ENCODE assay signal across 8 mouse cellular contexts in the genomic region with DNA sequence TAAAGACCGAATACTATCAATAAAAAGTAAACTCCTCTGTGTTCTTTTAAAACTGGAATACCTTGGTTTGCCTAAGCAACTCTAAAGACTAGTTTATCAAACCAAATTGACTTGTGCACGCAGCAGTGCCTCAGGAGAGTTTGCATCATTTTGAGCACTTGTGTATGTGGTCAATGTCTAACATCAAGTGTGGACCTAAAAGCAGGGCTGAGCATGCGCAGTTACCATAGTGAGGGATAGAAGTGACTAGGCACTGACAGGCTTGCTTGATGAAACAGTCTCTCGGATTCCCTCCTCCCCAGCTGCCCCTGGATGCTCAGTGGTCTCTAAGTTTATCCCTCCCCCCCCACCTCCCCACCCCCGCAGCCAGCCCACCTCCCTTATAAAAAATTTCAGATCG. TPM values are rescaled to one million over a fixed set of nuclear protein-coding genes. Genes with fewer than 3 reads are reported as not detected.
A peak's percentile ranks its signal among the peaks of the same experiment; 100 is the strongest.
DNase-seq lines count a peak whose midpoint lies in the region; ATAC-seq lines count a peak whose summit lies in the region.

No protein-coding gene starts in this region.

- peak overlapping the region; percentile 72 for H3K4me2 ChIP-seq in kidney, embryonic 16.5 days (replicated peaks; ENCODE audit: low read depth, low read length)
- H3K4me2 ChIP-seq in embryonic facial prominence, embryonic 14.5 days (ENCODE audit: low read depth, low read length) = peak overlapping the region; percentile 84
- peak overlapping the region; percentile 94 for H3K4me2 ChIP-seq in hindbrain, embryonic 13.5 days
- H3K4me2 ChIP-seq in neural tube, embryonic 12.5 days (replicated peaks) = peak overlapping the region; percentile 82

- H3K36me3 ChIP-seq in kidney, embryonic 16.5 days (ENCODE audit: insufficient read depth, low read length) = peaks cover 4% of the 10 kb centered on the region; the same call in 1 of the 2 replicates
- H3K36me3 ChIP-seq in embryonic facial prominence, embryonic 14.5 days (ENCODE audit: control insufficient read depth, insufficient read depth, low read length) = no peaks in the 10 kb centered on the region
- no peaks in the 10 kb centered on the region for H3K36me3 ChIP-seq in hindbrain, embryonic 13.5 days
- H3K36me3 ChIP-seq in neural tube, embryonic 12.5 days = no peaks in the 10 kb centered on the region

- no peak for ATAC-seq in kidney, embryonic 16.5 days (ENCODE audit: low FRiP score, low TSS enrichment)
- ATAC-seq in embryonic facial prominence, embryonic 14.5 days (ENCODE audit: low read depth) = no peak
- ATAC-seq in hindbrain, embryonic 13.5 days (ENCODE audit: low FRiP score) = no peak
- ATAC-seq in neural tube, embryonic 12.5 days (ENCODE audit: low FRiP score, low read depth) = no peak

- 0 out of 2 replicates have a peak, but pooled peaks cover 4% of the 10 kb centered on the region for H3K27me3 ChIP-seq in kidney, embryonic 16.5 days (ENCODE audit: insufficient read depth, low read length)
- no peaks in the 10 kb centered on the region; the same call in 1 of the 2 replicates for H3K27me3 ChIP-seq in embryonic facial prominence, embryonic 14.5 days (replicated peaks; ENCODE audit: control insufficient read depth, insufficient read depth, low read length)
- H3K27me3 ChIP-seq in hindbrain, embryonic 13.5 days = 0 out of 2 replicates have a peak, but pooled peaks cover 2% of the 10 kb centered on the region
- H3K27me3 ChIP-seq in neural tube, embryonic 12.5 days (replicated peaks) = no peaks in the 10 kb centered on the region

- 51% methylated on average over 6 of the region's 6 CpGs for WGBS in kidney, embryonic 16.5 days
- WGBS in embryonic facial prominence, embryonic 14.5 days = 48% methylated on average over 6 of the region's 6 CpGs
- WGBS in hindbrain, embryonic 13.5 days = 46% methylated on average over 6 of the region's 6 CpGs
- WGBS in neural tube, embryonic 12.5 days = 54% methylated on average over 6 of the region's 6 CpGs

- H3K9ac ChIP-seq in kidney, embryonic 16.5 days (replicated peaks; ENCODE audit: low read length) = no peak overlapping the region
- peak overlapping the region; percentile 84; the same call in 1 of the 2 replicates for H3K9ac ChIP-seq in embryonic facial prominence, embryonic 14.5 days (ENCODE audit: low read depth, low read length)
- 0 out of 2 replicates have a peak overlapping the region, but pooled peaks have one; percentile 81 for H3K9ac ChIP-seq in hindbrain, embryonic 13.5 days
- no peak overlapping the region for H3K9ac ChIP-seq in neural tube, embryonic 12.5 days

- H3K27ac ChIP-seq in kidney, embryonic 16.5 days (ENCODE audit: low read length) = no peak overlapping the region
- no peak overlapping the region for H3K27ac ChIP-seq in embryonic facial prominence, embryonic 14.5 days (replicated peaks; ENCODE audit: low read depth, low read length)
- no peak overlapping the region for H3K27ac ChIP-seq in hindbrain, embryonic 13.5 days
- no peak overlapping the region for H3K27ac ChIP-seq in neural tube, embryonic 12.5 days

- H3K9me3 ChIP-seq in kidney, embryonic 16.5 days (ENCODE audit: low read length) = peaks cover 9% of the 10 kb centered on the region
- peaks cover 8% of the 10 kb centered on the region; the same call in 1 of the 2 replicates for H3K9me3 ChIP-seq in embryonic facial prominence, embryonic 14.5 days (ENCODE audit: control insufficient read depth, low read length)
- no peaks in the 10 kb centered on the region for H3K9me3 ChIP-seq in hindbrain, embryonic 13.5 days
- H3K9me3 ChIP-seq in neural tube, embryonic 12.5 days = no peaks in the 10 kb centered on the region

- DNase-seq in kidney, postnatal 25 days = no peak
- DNase-seq in embryonic facial prominence, embryonic 14.5 days (ENCODE audit: low spot score) = no peak
- DNase-seq in spleen, postnatal 14 days (ENCODE audit: low spot score in 2 of 2) = no peak
- DNase-seq in adrenal gland, adult (ENCODE audit: inconsistent age in 2 of 2, low spot score in 1 of 2) = no peak
- no peak for DNase-seq in ovary, postnatal 10 days (ENCODE audit: low spot score)

- H3K4me3 ChIP-seq in kidney, embryonic 16.5 days (ENCODE audit: low read length) = peak overlapping the region; percentile 87
- peak overlapping the region; percentile 79 for H3K4me3 ChIP-seq in embryonic facial prominence, embryonic 14.5 days (ENCODE audit: low read depth, low read length)
- peak overlapping the region; percentile 79 for H3K4me3 ChIP-seq in hindbrain, embryonic 13.5 days
- no peak overlapping the region for H3K4me3 ChIP-seq in neural tube, embryonic 12.5 days

- peaks cover 9% of the 10 kb centered on the region for H3K4me1 ChIP-seq in kidney, embryonic 16.5 days (ENCODE audit: insufficient read depth, low read length)
- H3K4me1 ChIP-seq in embryonic facial prominence, embryonic 14.5 days (ENCODE audit: control insufficient read depth, insufficient read depth, low read length) = 0 out of 2 replicates have a peak, but pooled peaks cover 4% of the 10 kb centered on the region
- H3K4me1 ChIP-seq in hindbrain, embryonic 13.5 days (replicated peaks) = peaks cover 11% of the 10 kb centered on the region; the same call in 1 of the 2 replicates
- H3K4me1 ChIP-seq in neural tube, embryonic 12.5 days = no peaks in the 10 kb centered on the region

RNA-seq across cellular contexts. Expression of gene Fat1, which starts 1.8 kb away (rescaled TPM):
- polyA plus RNA-seq in kidney, embryonic 16.5 days (2015; fragmentation: Nextera tagmentation; extraction: Ambion mirVana) = 19.9 and 20.9 TPM in 2 replicates
- 40.7 and 42.7 TPM in 2 replicates for polyA plus RNA-seq in embryonic facial prominence, embryonic 14.5 days (2014; fragmentation: Nextera tagmentation; extraction: Ambion mirVana)
- polyA plus RNA-seq in hindbrain, embryonic 13.5 days (2015; fragmentation: Nextera tagmentation; extraction: Ambion mirVana) = 12.7 and 13.9 TPM in 2 replicates
- polyA plus RNA-seq in neural tube, embryonic 12.5 days (2016; fragmentation: Nextera tagmentation; extraction: Ambion mirVana) = 11.7 and 11.9 TPM in 2 replicates

Comparison
In these comparisons a context has a peak if more than half of its experiments do, and no peak if none do; other contexts are left out.
1. H3K9ac ChIP-seq: peak in embryonic facial prominence, embryonic 14.5 days (single experiment) and hindbrain, embryonic 13.5 days (single experiment); none in kidney, embryonic 16.5 days (single experiment) and neural tube, embryonic 12.5 days (single experiment).
2. Peak in every context shown above with its lines, with median percentiles within 50 percentile points of each other: H3K4me2 ChIP-seq.